Mouse (Mus musculus) CH12.LX (cell line): ENCODE results near the gene Uqcrh. TPM values are rescaled to one million over a fixed set of nuclear protein-coding genes. Genes with fewer than 3 reads are reported as not detected.

Experiments
- DNase-seq: peaks from one replicate; pipeline ENCODE4 v3.0.0-alpha.2; 2013; ENCODE audit errors: extremely low read depth
- H3K27ac ChIP-seq: 2 replicates; pipeline ENCODE4 v1.5.1; 2012; ENCODE audit warnings: low read depth, mild to moderate bottlenecking, control low read depth, moderate library complexity; ENCODE audit not compliant: insufficient read depth
- H3K27me3 ChIP-seq: replicated peaks from 2 replicates; pipeline ENCODE3; 2012; ENCODE audit warnings: inconsistent platforms
- H3K36me3 ChIP-seq, 2 experiments: replicated peaks in 1 of 2; 2 replicates each; pipeline versions ENCODE3 to v1.6.1; 2012; ENCODE audit warnings: inconsistent platforms in 1 of 2, low read length in 1 of 2, mild to moderate bottlenecking in 1 of 2, mixed read lengths in 1 of 2, moderate library complexity in 1 of 2; ENCODE audit not compliant: control insufficient read depth in 1 of 2, insufficient read depth in 1 of 2
- H3K4me1 ChIP-seq, 2 experiments: 2 replicates each; pipeline ENCODE4 v1.6.1; 2012; ENCODE audit warnings: inconsistent platforms in 1 of 2, moderate library complexity in 1 of 2; ENCODE audit not compliant: insufficient read depth in 2 of 2, control insufficient read depth in 1 of 2
- H3K4me2 ChIP-seq: 2 replicates; pipeline ENCODE4 v1.6.1; 2012; ENCODE audit warnings: low read depth, mild to moderate bottlenecking, control low read depth; ENCODE audit not compliant: poor library complexity, insufficient read depth, severe bottlenecking
- H3K4me3 ChIP-seq, 3 experiments: fragments of 150-350 bp in 1 of 3; sonication (generic) in 1 of 3; replicated peaks in 1 of 3; 2 replicates each; pipeline versions ENCODE3 to v1.5.1; 2011 to 2012; ENCODE audit warnings: low read depth in 2 of 3, low read length in 2 of 3, mild to moderate bottlenecking in 2 of 3, moderate library complexity in 2 of 3, control low read depth in 1 of 3, improper control_type of control experiment in 1 of 3, inconsistent platforms in 1 of 3, mixed read lengths in 1 of 3; ENCODE audit not compliant: poor library complexity in 1 of 3
- H3K79me2 ChIP-seq: replicated peaks from 2 replicates; pipeline ENCODE4 v1.6.1; 2012; ENCODE audit warnings: mild to moderate bottlenecking, moderate library complexity; ENCODE audit not compliant: control insufficient read depth, poor library complexity, insufficient read depth, severe bottlenecking; ENCODE audit errors: extremely low read depth
- H3K9ac ChIP-seq: 2 replicates; pipeline ENCODE4 v1.6.1; 2012; ENCODE audit warnings: low read depth, mild to moderate bottlenecking, control low read depth, moderate library complexity; ENCODE audit not compliant: insufficient read depth
- H3K9me3 ChIP-seq: replicated peaks from 2 replicates; pipeline ENCODE3; 2012; ENCODE audit warnings: low read length, inconsistent platforms, mixed read lengths
- BHLHE40 ChIP-seq: IDR thresholded peaks from 2 replicates; pipeline ENCODE4 v1.6.1; 2011; ENCODE audit warnings: mild to moderate bottlenecking, low read depth, low read length, improper control_type of control experiment
- CHD1 ChIP-seq: IDR thresholded peaks from 2 replicates; pipeline ENCODE4 v1.6.1; 2012; ENCODE audit warnings: low read depth, low read length, improper control_type of control experiment, inconsistent platforms
- CHD2 ChIP-seq: IDR thresholded peaks from 2 replicates; pipeline ENCODE4 v1.6.1; 2011; ENCODE audit warnings: low read length, improper control_type of control experiment
- EP300 ChIP-seq: IDR thresholded peaks from 2 replicates; pipeline ENCODE4 v1.6.1; 2011; ENCODE audit warnings: low read length, improper control_type of control experiment
- ETS1 ChIP-seq: conservative IDR thresholded peaks from 2 replicates; pipeline ENCODE4 v1.6.1; 2012; ENCODE audit warnings: low read depth, mild to moderate bottlenecking, inconsistent platforms, low read length, improper control_type of control experiment, moderate library complexity
- GABPA ChIP-seq: IDR thresholded peaks from 2 replicates; pipeline ENCODE4 v1.6.1; 2012; ENCODE audit warnings: low read depth, low read length, improper control_type of control experiment, inconsistent platforms; ENCODE audit not compliant: insufficient replicate concordance
- HCFC1 ChIP-seq: IDR thresholded peaks from 2 replicates; pipeline ENCODE4 v1.6.1; 2012; ENCODE audit warnings: low read depth, mild to moderate bottlenecking, inconsistent platforms, low read length, improper control_type of control experiment
- JUN ChIP-seq: IDR thresholded peaks from 2 replicates; pipeline ENCODE4 v1.6.1; 2011; ENCODE audit warnings: low read depth, mild to moderate bottlenecking, low read length, improper control_type of control experiment, moderate library complexity; ENCODE audit not compliant: insufficient read depth
- MEF2A ChIP-seq: IDR thresholded peaks from 2 replicates; pipeline ENCODE4 v1.6.1; 2014; ENCODE audit warnings: low read depth, mild to moderate bottlenecking, inconsistent platforms, low read length, improper control_type of control experiment, borderline replicate concordance
- MXI1 ChIP-seq: IDR thresholded peaks from 2 replicates; pipeline ENCODE4 v1.6.1; 2011; ENCODE audit warnings: mild to moderate bottlenecking, low read depth, low read length, improper control_type of control experiment
- NELFE ChIP-seq: IDR thresholded peaks from 2 replicates; pipeline ENCODE4 v1.6.1; 2011; ENCODE audit warnings: low read depth, low read length, improper control_type of control experiment
- NRF1 ChIP-seq: IDR thresholded peaks from 2 replicates; pipeline ENCODE4 v1.6.1; 2014; ENCODE audit warnings: low read depth, mild to moderate bottlenecking, inconsistent platforms, low read length, improper control_type of control experiment, moderate library complexity
- POLR2A ChIP-seq: IDR thresholded peaks from 2 replicates; pipeline ENCODE4 v1.6.1; 2011; ENCODE audit warnings: low read depth, mild to moderate bottlenecking, improper control_type of control experiment, low read length
- POLR2AphosphoS2 ChIP-seq: IDR thresholded peaks from 2 replicates; pipeline ENCODE4 v1.6.1; 2011; ENCODE audit warnings: low read depth, low read length, improper control_type of control experiment
- RAD21 ChIP-seq: IDR thresholded peaks from 2 replicates; pipeline ENCODE4 v1.6.1; 2011; ENCODE audit warnings: low read depth, mild to moderate bottlenecking, low read length, improper control_type of control experiment, moderate library complexity
- TBP ChIP-seq: conservative IDR thresholded peaks from 2 replicates; pipeline ENCODE4 v1.6.1; 2011; ENCODE audit warnings: low read depth, low read length, improper control_type of control experiment
- UBTF ChIP-seq: IDR thresholded peaks from 2 replicates; pipeline ENCODE4 v1.6.1; 2012; ENCODE audit warnings: low read depth, mild to moderate bottlenecking, inconsistent platforms, low read length, improper control_type of control experiment, moderate library complexity
- USF1 ChIP-seq: IDR thresholded peaks from 2 replicates; pipeline ENCODE4 v1.6.1; 2014; ENCODE audit warnings: low read depth, mild to moderate bottlenecking, inconsistent platforms, low read length, improper control_type of control experiment
- USF2 ChIP-seq: conservative IDR thresholded peaks from 2 replicates; pipeline ENCODE4 v1.6.1; 2011; ENCODE audit warnings: low read depth, low read length, improper control_type of control experiment
- ZKSCAN1 ChIP-seq: IDR thresholded peaks from 2 replicates; pipeline ENCODE4 v1.6.1; 2012; ENCODE audit warnings: low read depth, inconsistent platforms, low read length, improper control_type of control experiment, borderline replicate concordance
- ZMIZ1 ChIP-seq: IDR thresholded peaks from 2 replicates; pipeline ENCODE4 v1.6.1; 2012; ENCODE audit warnings: low read depth, mild to moderate bottlenecking, inconsistent platforms, low read length, improper control_type of control experiment
- dilution Hi-C: fragments of 300-500 bp; cut with MboI; formaldehyde crosslinking; loops from 2 replicates; pipeline ENCODE4 v1.14.3; 2020; ENCODE audit warnings: low sequenced_read_pairs; ENCODE audit not compliant: extremely low pct_unique_long_range_greater_than_20kb, extremely low pct_ligation_motif_present
- in situ Hi-C: fragments of 300-500 bp; cut with MboI; formaldehyde crosslinking; loops from 3 replicates; pipeline ENCODE4 v1.14.3; 2019; ENCODE audit warnings: low sequenced_read_pairs, low pct_ligation_motif_present, low pct_unique_long_range_greater_than_20kb, mixed read lengths
- polyA plus RNA-seq: library from polyadenylated mRNA; unstranded; fragments of >175 nt; gene quantifications from 2 replicates; pipeline ENCODE4 v1.2.1, GENCODE M21; 2012; ENCODE audit warnings: low read depth; ENCODE audit not compliant: insufficient read length
- total RNA-seq, 2 experiments: library from RNA; depleted of rRNA; stranded (reverse); fragments of 300-350 nt in 1 of 2; fragments of >200 nt in 1 of 2; gene quantifications; 2 replicates each; pipeline ENCODE4 v1.2.3; 2012 to 2014

Uqcrh gene
- total and polyA plus RNA-seq, 3 experiments = 264 to 717 (median 293) TPM

- H3K79me2 ChIP-seq = no peaks in the 10 kb centered on the region; the same call in 1 of the 2 replicates
- no peak for DNase-seq
- no peak overlapping the region for H3K4me2 ChIP-seq
- no peaks in the 10 kb centered on the region for H3K9me3 ChIP-seq
- H3K4me1 ChIP-seq = no peaks in the 10 kb centered on the region
- H3K27me3 ChIP-seq = no peaks in the 10 kb centered on the region
- in situ Hi-C loops (no loop called here), dilution Hi-C loops (no loop called here)
- H3K4me3 ChIP-seq = no peak overlapping the region
- H3K27ac ChIP-seq = no peak overlapping the region
- peaks cover 74 to 98% of the 10 kb centered on the region in 2 experiments for H3K36me3 ChIP-seq
- H3K9ac ChIP-seq = no peak overlapping the region
- no peak for TF ChIP-seq USF1
- TF ChIP-seq ETS1 = no peak
- TF ChIP-seq GABPA = no peak
- TF ChIP-seq USF2 = no peak
- TF ChIP-seq ZKSCAN1 = no peak
- TF ChIP-seq HCFC1 = no peak
- TF ChIP-seq NELFE = no peak
- TF ChIP-seq POLR2A = no peak
- TF ChIP-seq MEF2A = no peak
- no peak for TF ChIP-seq BHLHE40
- TF ChIP-seq RAD21 = no peak
- no peak for TF ChIP-seq EP300
- TF ChIP-seq TBP = no peak
- no peak for TF ChIP-seq JUN
These were observed 22.3 kb upstream of the Uqcrh start for GRCm38 (mm10) chr4:116097211-116097610.

GRCm38 (mm10) chr4:116096291-116096690, 21.4 kb upstream of the Uqcrh start:
- Histone ChIP-seq H3K9ac (no peak overlapping the region), H3K36me3 (peaks cover 75 to 98% of the 10 kb centered on the region in 2 experiments)
- dilution Hi-C loops = no loop called here
- peak; percentile 14 for DNase-seq
- TF ChIP-seq NELFE = no peak
- TF ChIP-seq UBTF = no peak
- no peak for TF ChIP-seq NRF1
- no peak for TF ChIP-seq USF2
- TF ChIP-seq MXI1 = no peak
- TF ChIP-seq CHD1 = no peak
- no peak for TF ChIP-seq EP300
- TF ChIP-seq ZMIZ1 = no peak
- TF ChIP-seq ETS1 = no peak
- no peak for TF ChIP-seq POLR2AphosphoS2
- no peak for TF ChIP-seq RAD21
- no peak for TF ChIP-seq CHD2
- TF ChIP-seq, all 38 proteins: peak for 0
- Histone ChIP-seq H3K4me2 (no peak overlapping the region), H3K9me3 (no peaks in the 10 kb centered on the region), H3K79me2 (no peaks in the 10 kb centered on the region; the same call in 1 of the 2 replicates), H3K4me3 (no peak overlapping the region), H3K27me3 (no peaks in the 10 kb centered on the region), H3K27ac (no peak overlapping the region), H3K4me1 (no peaks in the 10 kb centered on the region)
- in situ Hi-C loops = no loop called here
